Mouse (Mus musculus) megakaryocyte-erythroid progenitor cell, adult 5 weeks (primary cell): ENCODE results near the gene Mastl. TPM values are rescaled to one million over a fixed set of nuclear protein-coding genes. Genes with fewer than 3 reads are reported as not detected.

ENCODE experiments used
- polyA plus RNA-seq: library from polyadenylated mRNA; stranded (reverse); fragments of >175 nt; gene quantifications from 2 replicates; pipeline ENCODE4 v1.2.3, GENCODE M21; 2012

Gene Mastl
- polyA plus RNA-seq, result 0.54 and 0.76 TPM in 2 replicates

DNA sequence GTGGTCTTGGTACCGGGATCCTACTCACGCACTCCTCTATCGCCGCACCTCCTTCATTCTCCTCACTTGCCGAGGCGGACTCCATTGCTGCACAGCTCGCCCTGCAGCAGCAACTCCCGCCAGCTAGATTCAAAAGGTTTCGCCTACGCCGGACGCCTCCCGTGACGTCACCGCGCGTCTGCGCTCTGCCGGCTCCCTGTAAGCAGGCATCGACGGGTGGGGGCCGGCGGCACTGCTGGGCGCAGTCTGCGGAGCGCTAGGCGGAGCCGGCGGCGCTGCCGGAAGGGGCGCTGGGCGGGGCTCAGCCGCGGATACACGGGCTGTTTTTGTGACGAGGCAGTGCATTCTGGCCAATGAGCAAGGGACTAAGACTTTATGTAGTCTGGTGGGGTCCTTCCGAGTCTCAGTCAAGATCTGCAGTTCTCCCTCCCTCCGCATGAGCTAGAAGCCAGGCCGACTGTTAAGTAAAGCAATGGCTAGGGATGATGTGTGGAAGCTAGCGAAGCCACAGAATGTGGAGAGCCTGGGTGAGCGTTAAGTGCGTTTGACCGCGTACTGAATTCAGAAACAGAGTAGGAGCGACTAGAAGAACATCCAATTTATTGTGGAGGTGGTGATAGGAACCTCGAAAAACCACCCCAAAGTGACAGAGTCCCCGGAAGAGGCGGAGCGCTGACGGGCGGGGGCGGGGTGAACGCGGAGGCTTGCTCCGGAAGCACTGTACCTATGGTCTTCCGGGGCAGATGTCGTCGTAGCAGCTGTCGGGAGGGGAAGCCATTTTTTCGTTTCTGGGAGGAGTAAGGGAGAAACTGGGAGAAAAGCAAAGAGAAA lies at the start of gene Mastl, which contains the start of gene Yme1l1:
TSS of gene Mastl (minus strand) at position 248 of the 831 bp plus-strand sequence.
TSS of gene Yme1l1 (plus strand) at position 593 of the 831 bp plus-strand sequence.

GRCm38 (mm10) chr2:23067552-23068369 lies 88.1 kb downstream of the Mastl start, which contains the start of gene Acbd5:
Gene Acbd5, plus strand, starts transcription at chr2:23068167.

Other genes starting within 250 kb of the Mastl start
- 65.0 and 68.2 TPM in 2 replicates for gene Abi1, start 115.8 kb downstream of the Mastl start, polyA plus RNA-seq
- gene Acbd5, start 87.9 kb downstream of the Mastl start, polyA plus RNA-seq, result 6.4 and 9.3 TPM in 2 replicates
- 2.3 and 2.8 TPM in 2 replicates for gene Yme1l1, start 345 bp upstream of the Mastl start, polyA plus RNA-seq
- gene 4931423N10Rik, start 51.5 kb upstream of the Mastl start, polyA plus RNA-seq, result not detected in 2 replicates
- not detected in 2 replicates for gene Nxph2, start 165.2 kb upstream of the Mastl start, polyA plus RNA-seq